Mouse (Mus musculus): ENCODE results near the gene Gm21739.
"Not testable (repeated sequence)": the region's sequence is repeated elsewhere in the genome, so short reads cannot be mapped to it uniquely, and the experiment has no call there.

The Gm21739 gene

GRCm38 (mm10) chrY:44264344-44264743 lies at the start of gene Gm21739:
Gm21739 (minus strand) TSS chrY:44264444.
- DNase-seq (ENCODE audit: low read depth in 1 of 2, low spot score in 2 of 2) = not testable (repeated sequence)

All from monocyte, adult 2 months (primary cell).